Mouse (Mus musculus) heart, postnatal 0 days (tissue): Measurements from ENCODE around the gene Rnf19b. TPM values are rescaled to one million over a fixed set of nuclear protein-coding genes. Genes with fewer than 3 reads are reported as not detected.
A peak's percentile ranks its signal among the peaks of the same experiment; 100 is the strongest.

ENCODE experiments used
- ATAC-seq: fragments of 200-750 bp; cut with Nextera tagmentation; 2 replicates; pipeline ENCODE4 v1.8.0; 2017; ENCODE audit warnings: low read depth, moderate number of reproducible peaks, moderate library complexity; ENCODE audit not compliant: insufficient read depth
- DNase-seq: peaks from one replicate; pipeline ENCODE4 v3.0.0-alpha.2; 2016; ENCODE audit warnings: low spot score
- H3K27ac ChIP-seq: fragments of 300-500 bp; sonication (generic); 2 replicates; pipeline ENCODE4 v1.5.1; 2014; ENCODE audit warnings: low read depth, mild to moderate bottlenecking
- H3K27me3 ChIP-seq: fragments of 300-500 bp; sonication (generic); 2 replicates; pipeline ENCODE4 v1.6.1; 2014; ENCODE audit warnings: low read length, mixed read lengths; ENCODE audit not compliant: control insufficient read depth, insufficient read depth
- H3K36me3 ChIP-seq: fragments of 300-500 bp; sonication (generic); replicated peaks from 2 replicates; pipeline ENCODE4 v1.6.1; 2014; ENCODE audit warnings: low read length, mixed read lengths; ENCODE audit not compliant: control insufficient read depth, insufficient read depth
- H3K4me1 ChIP-seq: fragments of 300-500 bp; sonication (generic); 2 replicates; pipeline ENCODE4 v1.6.1; 2014; ENCODE audit warnings: antibody characterized with exemption; ENCODE audit not compliant: control insufficient read depth, insufficient read depth
- H3K4me2 ChIP-seq: fragments of 300-500 bp; sonication (generic); 2 replicates; pipeline ENCODE4 v1.6.1; 2014; ENCODE audit warnings: low read depth, mild to moderate bottlenecking, low read length, moderate library complexity
- H3K4me3 ChIP-seq: fragments of 300-500 bp; sonication (generic); 2 replicates; pipeline ENCODE4 v1.5.1; 2014; ENCODE audit warnings: low read depth, low read length
- H3K9ac ChIP-seq: fragments of 300-500 bp; sonication (generic); replicated peaks from 2 replicates; pipeline ENCODE4 v1.6.1; 2014; ENCODE audit warnings: low read depth, low read length, mixed read lengths
- H3K9me3 ChIP-seq: fragments of 300-500 bp; sonication (generic); replicated peaks from 2 replicates; pipeline ENCODE4 v1.6.1; 2016; ENCODE audit warnings: low read length; ENCODE audit not compliant: control insufficient read depth
- CTCF ChIP-seq: IDR thresholded peaks from 2 replicates; pipeline ENCODE4 v1.5.1; 2016; ENCODE audit warnings: antibody characterized with exemption, control low read depth, low read depth
- EP300 ChIP-seq: IDR thresholded peaks from 2 replicates; pipeline ENCODE4 v1.6.1; 2016; ENCODE audit warnings: antibody characterized with exemption, low read depth
- WGBS: fragments of 180-500 bp; shearing (Covaris S2); extraction: QIAGEN DNeasy Blood & Tissue Kit; methylation state at CpG from one replicate; pipeline ENCODE4 v1.1.7; 2014; 5-methylcytosine and 5-hydroxymethylcytosine counted together
- polyA plus RNA-seq: library from polyadenylated mRNA; unstranded; fragments of >200 nt; fragmentation: Nextera tagmentation; extraction: Ambion mirVana; gene quantifications from 2 replicates; pipeline ENCODE4 v1.2.1, GENCODE M21; 2015
- total RNA-seq: library from RNA; depleted of rRNA; stranded (reverse); fragments of >200 nt; gene quantifications from 2 replicates; pipeline ENCODE4 v1.2.3, GENCODE M21; 2014; ENCODE audit warnings: low replicate concordance

The Rnf19b gene
- total and polyA plus RNA-seq, 2 experiments from 2014 or later = 7.2 to 46.0 TPM

GRCm38 (mm10) chr4:129117720-129118510, 59.8 kb downstream of the Rnf19b start:
- no peak overlapping the region for H3K4me2 ChIP-seq
- H3K36me3 ChIP-seq = no peaks in the 10 kb centered on the region
- no peaks in the 10 kb centered on the region for H3K9me3 ChIP-seq
- 79% methylated on average over 14 of the region's 14 CpGs for WGBS
- H3K9ac ChIP-seq = no peak overlapping the region
- no peak for ATAC-seq
- no peak overlapping the region for H3K4me3 ChIP-seq
- peaks cover 57% of the 10 kb centered on the region for H3K27me3 ChIP-seq
- no peak overlapping the region for H3K27ac ChIP-seq
- H3K4me1 ChIP-seq = no peaks in the 10 kb centered on the region
- TF ChIP-seq EP300 (no peak), CTCF (no peak)
- DNase-seq = no peak

GRCm38 (mm10) chr4:129119708-129120107, 61.6 kb downstream of the Rnf19b start:
- Histone ChIP-seq H3K36me3 (no peaks in the 10 kb centered on the region), H3K4me3 (no peak overlapping the region), H3K4me2 (no peak overlapping the region), H3K27ac (no peak overlapping the region), H3K9me3 (no peaks in the 10 kb centered on the region), H3K27me3 (peaks cover 64% of the 10 kb centered on the region), H3K4me1 (peaks cover under 1% of the 10 kb centered on the region; the same call in 1 of the 2 replicates), H3K9ac (no peak overlapping the region)
- TF ChIP-seq EP300 = no peak
- TF ChIP-seq CTCF = no peak
- WGBS = 65% methylated on average over 10 of the region's 10 CpGs
- no peak for ATAC-seq
- no peak for DNase-seq

DNA sequence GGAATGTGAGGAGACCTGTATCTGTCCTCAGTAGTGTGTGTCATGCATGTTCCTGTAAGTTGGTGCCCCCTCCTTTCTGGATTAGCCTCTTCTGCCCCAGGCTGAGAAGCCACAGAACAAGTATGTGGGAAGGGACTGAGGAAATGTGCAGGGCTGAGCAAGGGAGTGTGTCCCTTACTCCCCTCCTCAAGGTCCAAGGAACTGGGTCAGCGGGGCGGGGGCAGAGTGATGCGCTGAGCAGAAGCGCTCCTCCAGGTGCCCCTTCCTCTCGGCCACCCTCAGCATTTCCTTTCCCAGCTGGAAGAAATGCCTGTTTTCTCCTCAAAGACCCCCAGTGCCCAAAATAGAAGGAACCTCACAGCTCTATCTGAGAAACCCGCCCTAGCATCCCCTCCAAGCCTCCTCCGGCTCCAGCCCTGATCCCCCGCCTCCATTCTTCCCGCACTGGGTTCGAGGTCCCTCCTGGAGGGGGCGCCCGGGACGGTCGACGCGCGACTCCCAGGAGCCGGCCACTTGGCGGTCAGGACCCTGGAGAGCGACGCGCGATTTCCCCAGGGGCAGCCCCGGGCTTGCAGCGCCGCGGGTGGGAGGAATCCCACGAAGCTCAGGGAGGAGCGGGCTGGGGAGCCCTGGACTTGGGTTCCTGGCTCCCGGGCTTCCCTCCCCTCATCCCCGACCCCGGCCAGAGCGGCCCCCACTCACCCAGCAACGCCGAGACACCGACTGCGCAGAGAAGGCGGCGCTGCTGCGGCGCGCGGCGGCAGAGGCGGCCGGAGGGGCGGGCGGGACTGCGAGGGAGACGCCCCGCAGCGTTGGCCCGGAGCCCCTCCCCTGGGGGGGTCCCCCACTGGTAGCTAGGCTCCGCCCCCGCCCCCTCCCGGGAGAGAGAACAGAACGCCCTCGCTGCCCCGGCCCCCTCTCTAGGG, 62.7 kb downstream of the Rnf19b start:
- ATAC-seq = peak; percentile 50; the same call in 1 of the 2 replicates
- Histone ChIP-seq H3K4me3 (peak overlapping the region; percentile 36), H3K27me3 (peaks cover 66% of the 10 kb centered on the region), H3K27ac (no peak overlapping the region), H3K9ac (no peak overlapping the region), H3K4me1 (peaks cover 4% of the 10 kb centered on the region; the same call in 1 of the 2 replicates), H3K9me3 (no peaks in the 10 kb centered on the region), H3K36me3 (no peaks in the 10 kb centered on the region), H3K4me2 (peak overlapping the region; percentile 57)
- TF ChIP-seq EP300 = no peak
- TF ChIP-seq CTCF = peak; percentile 45
- DNase-seq = no peak
- WGBS = 1% methylated on average over 57 of the region's 59 CpGs

DNA sequence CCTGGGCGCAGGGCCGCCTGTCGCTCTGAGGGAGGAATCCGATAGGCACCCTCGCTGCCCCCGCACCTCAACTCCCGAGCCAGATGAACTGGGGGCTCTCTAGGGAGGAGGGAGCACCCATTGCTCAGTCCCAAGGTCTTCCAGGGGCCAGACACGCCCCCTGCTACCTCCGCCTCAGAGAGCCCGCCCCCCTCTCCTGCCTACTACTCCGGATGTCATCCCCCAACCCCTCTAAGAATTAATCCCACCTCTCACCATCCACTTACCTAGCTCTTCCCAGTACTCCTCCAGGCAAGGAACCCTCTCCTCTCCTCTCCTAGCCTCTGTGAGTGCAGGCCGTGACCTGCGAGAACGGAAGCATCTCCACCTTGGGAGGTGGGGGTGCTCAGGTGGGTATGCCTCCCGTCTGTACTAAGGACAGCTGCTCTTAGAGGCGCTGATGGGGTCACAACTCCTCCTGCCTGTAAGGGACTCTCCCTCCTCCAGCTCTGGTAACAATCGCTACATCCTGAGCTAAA, 63.6 kb downstream of the Rnf19b start, which contains the start of gene Hpca:
TSS of gene Hpca (minus strand) at position 468 of the 518 bp plus-strand sequence.
- no peak for TF ChIP-seq CTCF
- TF ChIP-seq EP300 = no peak
- Histone ChIP-seq H3K27ac (no peak within 1 kb of the TSS), H3K36me3 (no peaks in the 10 kb centered on the region), H3K27me3 (peaks cover 68% of the 10 kb centered on the region), H3K9ac (no peak within 1 kb of the TSS), H3K4me2 (peak within 1 kb of the TSS; percentile 57), H3K4me1 (peaks cover 4% of the 10 kb centered on the region; the same call in 1 of the 2 replicates), H3K4me3 (peak within 1 kb of the TSS; percentile 36), H3K9me3 (no peaks in the 10 kb centered on the region)
- WGBS = 1% methylated on average over 17 of the region's 17 CpGs
- no peak for ATAC-seq
- no peak for DNase-seq

- DNase-seq (no peak), ATAC-seq (no peak)
- Histone ChIP-seq H3K4me2 (no peak overlapping the region), H3K36me3 (no peaks in the 10 kb centered on the region), H3K4me3 (no peak overlapping the region), H3K9ac (no peak overlapping the region), H3K4me1 (peaks cover 4% of the 10 kb centered on the region; the same call in 1 of the 2 replicates), H3K27ac (no peak overlapping the region), H3K27me3 (peaks cover 68% of the 10 kb centered on the region), H3K9me3 (no peaks in the 10 kb centered on the region)
- TF ChIP-seq EP300 (no peak), CTCF (no peak)
- 34% methylated on average over 7 of the region's 9 CpGs for WGBS
These were observed 64.0 kb downstream of the Rnf19b start for GRCm38 (mm10) chr4:129122107-129122506.
